Mouse (Mus musculus): ENCODE measurements around the gene Sh3bp5.
A peak's percentile ranks its signal among the peaks of the same experiment; 100 is the strongest.
"Not testable (repeated sequence)": the region's sequence is repeated elsewhere in the genome, so short reads cannot be mapped to it uniquely, and the experiment has no call there.

Sh3bp5 gene

GRCm38 (mm10) chr14:31435930-31436693, at the start of gene Sh3bp5:
Gene Sh3bp5, minus strand, starts transcription at chr14:31436078.
- DNase-seq (ENCODE audit: low read depth) = peak; percentile 84

GRCm38 (mm10) chr14:31482417-31482816, 46.5 kb upstream of the Sh3bp5 start:
- DNase-seq (ENCODE audit: low read depth) = no peak

GRCm38 (mm10) chr14:31473297-31473696, 37.4 kb upstream of the Sh3bp5 start:
- no peak for DNase-seq (ENCODE audit: low read depth)

GRCm38 (mm10) chr14:31472451-31473061, 36.7 kb upstream of the Sh3bp5 start:
- peak; percentile 64 for DNase-seq (ENCODE audit: low read depth)

- no peak for DNase-seq (ENCODE audit: low read depth)
Observed at GRCm38 (mm10) chr14:31469711-31470110, 33.8 kb upstream of the Sh3bp5 start.

- no peak for DNase-seq (ENCODE audit: low read depth)
Observed at GRCm38 (mm10) chr14:31464176-31464575, 28.3 kb upstream of the Sh3bp5 start.

GRCm38 (mm10) chr14:31462886-31463285, 27.0 kb upstream of the Sh3bp5 start:
- no peak for DNase-seq (ENCODE audit: low read depth)

- DNase-seq (ENCODE audit: low read depth) = not testable (repeated sequence)
Observed at GRCm38 (mm10) chr14:31462226-31462625, 26.3 kb upstream of the Sh3bp5 start.

GRCm38 (mm10) chr14:31458006-31458405, 22.1 kb upstream of the Sh3bp5 start:
- no peak for DNase-seq (ENCODE audit: low read depth)

- no peak for DNase-seq (ENCODE audit: low read depth)
Observed at GRCm38 (mm10) chr14:31456064-31456721, 20.3 kb upstream of the Sh3bp5 start.

- DNase-seq (ENCODE audit: low read depth) = no peak
Observed at GRCm38 (mm10) chr14:31454849-31455566, 19.1 kb upstream of the Sh3bp5 start.

GRCm38 (mm10) chr14:31453946-31454345, 18.1 kb upstream of the Sh3bp5 start:
- not testable (repeated sequence) for DNase-seq (ENCODE audit: low read depth)

- no peak for DNase-seq (ENCODE audit: low read depth)
Observed at GRCm38 (mm10) chr14:31448994-31449393, 13.1 kb upstream of the Sh3bp5 start.

- DNase-seq (ENCODE audit: low read depth) = no peak
Observed at GRCm38 (mm10) chr14:31443616-31444015, 7.7 kb upstream of the Sh3bp5 start.

- no peak for DNase-seq (ENCODE audit: low read depth)
Observed at GRCm38 (mm10) chr14:31440725-31441124, 4.8 kb upstream of the Sh3bp5 start.

GRCm38 (mm10) chr14:31440230-31440629, 4.4 kb upstream of the Sh3bp5 start:
- no peak for DNase-seq (ENCODE audit: low read depth)

- DNase-seq (ENCODE audit: low read depth) = no peak
Observed at GRCm38 (mm10) chr14:31439279-31439678, 3.4 kb upstream of the Sh3bp5 start.

- no peak for DNase-seq (ENCODE audit: low read depth)
Observed at GRCm38 (mm10) chr14:31437826-31438529, 2.1 kb upstream of the Sh3bp5 start.

- DNase-seq (ENCODE audit: low read depth) = no peak
Observed at GRCm38 (mm10) chr14:31435018-31435915, 611 bp downstream of the Sh3bp5 start.

GRCm38 (mm10) chr14:31434426-31434825, 1.5 kb downstream of the Sh3bp5 start:
- DNase-seq (ENCODE audit: low read depth) = no peak
